Mouse (Mus musculus): ENCODE measurements around the gene Gm128. TPM values are rescaled to one million over a fixed set of nuclear protein-coding genes. Genes with fewer than 3 reads are reported as not detected.

Gene Gm128
- polyA plus RNA-seq, 1 experiment from 2014 or later, result 0.29 TPM

DNA sequence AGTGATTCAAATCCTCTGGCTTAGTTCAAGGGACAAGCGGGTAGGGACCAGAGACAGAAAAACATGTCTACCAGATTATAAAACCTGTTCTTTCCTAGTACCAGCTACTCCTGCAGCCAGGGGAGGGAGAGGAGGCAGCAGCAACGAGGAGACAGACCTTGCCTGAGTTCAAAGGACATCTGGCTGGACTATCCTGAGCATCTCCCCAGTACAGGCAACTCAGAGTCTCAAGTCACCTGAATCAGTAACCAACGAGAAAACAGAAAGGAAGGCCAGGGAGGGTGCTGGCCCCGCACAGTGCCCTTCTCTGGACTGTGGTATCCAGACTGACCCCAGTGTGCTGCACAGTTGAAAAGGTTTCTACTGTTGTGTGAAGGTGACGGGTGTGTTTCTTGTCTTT is 15.5 kb upstream of the Gm128 start:
- Histone ChIP-seq H3K4me3 (ENCODE audit: inconsistent target) (no peak overlapping the region), H3K36me3 (ENCODE audit: inconsistent target) (peaks cover 65% of the 10 kb centered on the region), H3K27ac (no peak overlapping the region), H3K79me2 (ENCODE audit: inconsistent target) (no peaks in the 10 kb centered on the region)
- WGBS (ENCODE audit: missing documents), result 92% methylated on average over 5 of the region's 5 CpGs

DNA sequence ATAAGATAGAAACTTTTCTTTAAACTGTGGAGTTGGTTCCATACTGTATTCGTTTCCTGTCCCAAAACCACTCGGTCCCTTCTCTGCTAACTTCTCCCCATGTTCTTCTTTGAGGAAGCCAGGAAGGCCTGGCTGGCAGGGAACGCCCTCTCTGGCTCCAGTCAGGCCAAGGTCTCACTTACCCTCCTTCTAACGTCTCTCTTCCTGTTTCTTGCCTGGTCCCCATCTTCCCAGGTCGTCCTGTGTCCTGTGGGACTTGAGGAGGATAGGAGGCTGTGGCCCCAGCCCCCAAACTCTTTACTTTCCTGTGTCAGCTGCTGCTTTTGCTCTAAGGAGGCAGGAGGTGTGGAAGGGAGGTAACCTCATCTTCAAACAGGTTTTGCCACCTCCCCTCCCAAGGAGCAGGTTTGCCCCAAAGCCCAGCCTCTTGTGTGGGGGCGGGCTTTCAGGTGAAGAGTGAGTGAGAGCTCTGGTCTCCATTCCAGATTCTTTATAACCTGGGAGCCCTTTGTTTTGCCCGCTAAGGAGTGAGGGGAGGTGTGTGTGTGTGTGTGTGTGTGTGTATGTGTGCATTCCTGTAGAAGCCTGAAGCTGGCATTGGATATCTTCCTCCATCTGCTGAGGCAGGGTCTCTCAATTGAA is 9.5 kb upstream of the Gm128 start, which contains the start of gene Bnipl:
TSS of gene Bnipl (minus strand) at position 411 of the 642 bp plus-strand sequence.
- H3K36me3 ChIP-seq (ENCODE audit: inconsistent target), result peaks cover 26% of the 10 kb centered on the region; the same call in 1 of the 2 replicates
- H3K27ac ChIP-seq, result no peak within 1 kb of the TSS
- no peaks in the 10 kb centered on the region for H3K79me2 ChIP-seq (ENCODE audit: inconsistent target)
- H3K4me3 ChIP-seq (ENCODE audit: inconsistent target), result no peak within 1 kb of the TSS
- WGBS (ENCODE audit: missing documents), result 63% methylated on average over 7 of the region's 7 CpGs

DNA sequence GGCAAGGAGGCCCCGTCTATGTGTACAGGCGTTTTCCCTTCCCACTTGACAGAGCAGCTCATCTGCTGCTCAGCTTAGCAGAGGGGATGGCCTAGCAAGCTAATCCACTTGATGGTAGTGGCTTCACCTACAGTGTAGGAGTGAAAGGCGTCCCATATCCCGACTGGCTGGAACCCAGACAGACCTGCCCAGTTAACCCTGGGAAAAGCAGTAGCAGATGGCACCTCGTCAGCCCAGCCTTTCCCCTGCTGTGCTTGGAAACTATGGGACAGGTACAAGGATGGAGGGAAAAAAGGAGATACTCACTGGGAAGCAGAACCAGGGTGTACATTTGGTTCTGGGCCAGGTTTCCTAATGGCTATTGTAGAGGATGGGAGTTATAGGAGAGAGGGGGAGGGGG is 9.0 kb upstream of the Gm128 start:
- 95% methylated on average over 5 of the region's 5 CpGs for whole genome bisulfite sequencing (ENCODE audit: missing documents)
- H3K79me2 ChIP-seq (ENCODE audit: inconsistent target), result no peaks in the 10 kb centered on the region
- no peak overlapping the region for H3K27ac ChIP-seq
- H3K36me3 ChIP-seq (ENCODE audit: inconsistent target), result peaks cover 22% of the 10 kb centered on the region; the same call in 1 of the 2 replicates
- no peak overlapping the region for H3K4me3 ChIP-seq (ENCODE audit: inconsistent target)

DNA sequence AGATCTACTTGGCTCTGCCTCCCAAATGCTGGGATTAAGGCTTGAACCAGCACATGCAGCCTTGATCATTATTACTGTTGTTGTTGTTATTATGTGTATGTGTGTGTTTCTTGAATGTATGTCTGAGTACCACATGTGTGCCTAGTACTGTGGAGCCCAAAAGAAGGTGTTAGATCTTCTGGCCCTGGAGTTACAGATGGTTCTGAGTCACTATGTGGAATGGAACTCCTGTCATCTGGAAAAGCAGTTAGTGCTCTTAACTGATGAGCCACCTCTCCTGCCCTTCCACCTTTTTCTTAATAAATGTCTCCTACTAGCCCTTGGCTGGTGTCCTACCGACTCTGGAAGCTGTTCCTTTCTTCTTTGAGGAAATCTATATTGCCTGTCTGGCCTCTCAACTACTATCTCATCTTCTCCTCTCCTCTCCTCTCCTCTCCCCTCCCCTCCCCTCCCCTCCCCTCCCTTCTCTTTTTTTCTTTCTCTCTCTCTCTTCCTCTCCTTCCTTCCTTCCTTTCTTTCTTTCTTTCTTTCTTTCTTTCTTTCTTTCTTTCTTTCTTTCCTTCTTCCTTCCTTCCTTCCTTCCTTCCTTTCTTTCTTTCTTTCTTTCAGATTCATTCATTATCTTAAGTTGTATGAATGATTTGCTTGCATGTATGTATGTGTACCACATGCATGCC is 6.4 kb upstream of the Gm128 start:
- H3K27ac ChIP-seq, result no peak overlapping the region
- no peak overlapping the region for H3K4me3 ChIP-seq (ENCODE audit: inconsistent target)
- WGBS (ENCODE audit: missing documents), result 78% methylated on average over 1 of the region's 1 CpGs
- peaks cover under 1% of the 10 kb centered on the region; the same call in 1 of the 2 replicates for H3K36me3 ChIP-seq (ENCODE audit: inconsistent target)
- no peaks in the 10 kb centered on the region for H3K79me2 ChIP-seq (ENCODE audit: inconsistent target)

DNA sequence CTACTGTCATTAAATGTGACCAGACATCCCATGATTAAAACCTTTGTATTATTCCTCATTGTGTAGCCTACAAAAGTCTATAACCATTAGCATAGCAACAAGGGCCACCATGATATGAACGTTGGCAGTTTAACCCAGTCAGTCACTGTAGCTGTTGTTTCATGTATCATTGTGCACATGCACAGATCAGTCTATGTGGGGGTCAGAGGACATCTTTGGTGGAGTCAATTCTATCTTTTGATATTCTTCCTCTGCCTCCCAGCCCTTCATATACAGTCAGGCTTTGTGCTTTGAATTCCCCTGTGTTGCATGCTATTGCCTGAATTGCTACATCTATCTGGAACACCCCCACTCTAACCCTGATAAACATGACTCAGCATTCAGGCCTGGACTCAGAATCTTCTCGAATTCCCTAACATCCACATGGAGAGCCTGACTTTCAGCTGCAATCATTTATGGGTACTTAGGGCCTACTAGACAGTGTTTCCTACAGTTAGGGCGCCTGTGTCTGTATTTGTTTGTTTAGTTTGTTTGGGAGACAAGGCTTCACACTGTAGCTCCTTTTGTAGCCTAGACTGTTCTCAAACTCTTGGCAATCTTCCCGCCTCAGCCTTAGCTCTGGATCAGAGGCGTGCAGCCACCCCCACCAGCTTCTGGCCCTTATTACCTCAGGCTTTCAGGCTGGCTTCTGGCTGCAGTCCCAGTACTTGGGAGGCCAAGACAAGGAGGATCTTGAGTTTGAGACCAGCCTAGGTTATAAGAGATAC is 5.2 kb upstream of the Gm128 start:
- no peak overlapping the region for H3K27ac ChIP-seq
- 93% methylated on average over 5 of the region's 5 CpGs for WGBS (ENCODE audit: missing documents)

DNA sequence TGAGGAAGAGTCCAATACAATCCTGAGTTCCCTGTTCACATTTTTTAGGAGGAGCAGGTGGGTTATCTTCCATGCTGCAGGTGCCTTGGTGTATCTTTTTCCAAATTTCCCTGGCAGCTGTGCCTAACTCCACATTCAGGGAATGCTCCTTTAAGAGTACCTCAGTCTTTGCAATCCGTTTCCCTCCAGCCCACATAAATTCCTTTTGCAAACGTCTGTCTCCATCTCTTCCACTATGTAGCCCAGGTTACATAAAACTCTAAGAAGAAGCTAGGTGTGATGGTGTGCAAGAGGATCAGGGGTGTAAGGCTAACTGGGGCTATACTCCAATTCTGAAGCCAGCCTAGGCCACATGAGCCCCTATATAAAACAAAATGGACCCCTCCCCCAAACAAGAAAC is 1.7 kb upstream of the Gm128 start:
- H3K27ac ChIP-seq, result no peak overlapping the region
- no peak overlapping the region for H3K4me3 ChIP-seq (ENCODE audit: inconsistent target)
- WGBS (ENCODE audit: missing documents), result 86% methylated on average over 2 of the region's 2 CpGs
- no peaks in the 10 kb centered on the region for H3K36me3 ChIP-seq (ENCODE audit: inconsistent target)
- H3K79me2 ChIP-seq (ENCODE audit: inconsistent target), result no peaks in the 10 kb centered on the region

More for the DNA sequence above, 5.2 kb upstream of the Gm128 start:
- H3K4me3 ChIP-seq (ENCODE audit: inconsistent target), result no peak overlapping the region
- H3K79me2 ChIP-seq (ENCODE audit: inconsistent target), result no peaks in the 10 kb centered on the region
- H3K36me3 ChIP-seq (ENCODE audit: inconsistent target), result no peaks in the 10 kb centered on the region

DNA sequence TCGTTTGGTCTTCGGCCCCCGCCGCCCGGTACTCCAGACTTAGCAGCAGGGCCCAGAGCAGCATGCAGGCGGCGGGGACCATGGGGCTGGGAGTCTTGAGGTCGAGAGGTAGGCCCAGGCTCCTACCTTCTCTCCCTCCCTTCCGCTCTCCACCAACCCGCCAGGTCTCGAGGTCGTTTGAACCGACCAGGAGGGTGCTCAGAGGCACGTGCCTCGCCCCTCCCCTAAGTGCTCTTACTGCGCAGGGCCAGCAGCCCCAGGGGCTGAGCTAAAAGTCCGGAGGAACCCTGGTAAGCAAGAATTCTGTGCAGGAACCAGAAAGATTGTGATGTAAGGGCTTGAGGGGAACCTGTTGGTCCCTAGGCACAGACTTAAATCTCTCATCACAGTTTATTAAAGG is 498 bp downstream of the Gm128 start:
- Histone ChIP-seq H3K79me2 (ENCODE audit: inconsistent target) (peaks cover 2% of the 10 kb centered on the region; the same call in 1 of the 2 replicates), H3K36me3 (ENCODE audit: inconsistent target) (peaks cover 10% of the 10 kb centered on the region), H3K4me3 (ENCODE audit: inconsistent target) (no peak overlapping the region), H3K27ac (no peak overlapping the region)
- 78% methylated on average over 17 of the region's 17 CpGs for WGBS (ENCODE audit: missing documents)

DNA sequence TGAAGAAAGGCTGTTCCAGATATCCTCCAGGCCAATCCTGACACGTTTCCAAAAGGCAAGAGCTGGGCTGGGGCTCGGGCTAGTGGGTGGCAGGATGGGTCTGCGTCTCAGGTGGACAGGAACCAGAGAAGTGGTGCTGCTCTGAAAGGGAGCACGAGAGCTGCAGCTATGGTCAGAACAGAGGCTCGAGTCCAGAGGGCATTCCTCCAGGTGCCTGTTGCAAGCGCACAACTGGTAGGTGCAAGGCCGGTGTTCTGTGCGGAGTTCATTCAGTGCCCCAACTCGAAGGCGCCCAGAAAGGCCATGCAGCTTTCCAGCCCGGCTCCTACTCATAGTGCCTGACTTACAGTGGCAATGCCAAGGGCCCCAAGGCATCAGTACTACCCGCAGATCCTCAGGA is 1.4 kb downstream of the Gm128 start:
- 93% methylated on average over 11 of the region's 12 CpGs for WGBS (ENCODE audit: missing documents)
- Histone ChIP-seq H3K79me2 (ENCODE audit: inconsistent target) (peaks cover 11% of the 10 kb centered on the region; the same call in 1 of the 2 replicates), H3K4me3 (ENCODE audit: inconsistent target) (no peak overlapping the region), H3K36me3 (ENCODE audit: inconsistent target) (peaks cover 19% of the 10 kb centered on the region), H3K27ac (no peak overlapping the region)

DNA sequence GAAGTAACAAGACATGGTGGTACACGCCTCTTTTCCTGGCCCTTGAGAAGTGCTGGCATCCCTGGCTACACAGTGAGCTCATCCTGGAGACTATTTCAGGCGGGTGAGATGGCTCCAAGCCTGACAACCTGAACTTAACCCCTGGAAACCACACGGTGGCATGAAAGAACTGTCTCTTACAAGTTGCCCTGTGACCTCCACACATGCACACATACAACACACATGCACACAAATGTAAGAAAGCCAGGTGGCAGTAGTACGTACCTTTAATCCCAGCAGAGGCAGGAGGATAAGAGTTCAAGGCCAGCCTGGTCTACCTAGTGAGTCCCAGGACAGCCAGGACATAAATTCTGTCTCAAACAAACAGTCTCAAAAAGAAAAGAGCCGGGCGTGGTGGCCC is 2.4 kb downstream of the Gm128 start:
- no peak overlapping the region for H3K27ac ChIP-seq
- peaks cover 28% of the 10 kb centered on the region for H3K36me3 ChIP-seq (ENCODE audit: inconsistent target)
- H3K4me3 ChIP-seq (ENCODE audit: inconsistent target), result no peak overlapping the region
- WGBS (ENCODE audit: missing documents), result 81% methylated on average over 4 of the region's 6 CpGs
- H3K79me2 ChIP-seq (ENCODE audit: inconsistent target), result peaks cover 21% of the 10 kb centered on the region; the same call in 1 of the 2 replicates

DNA sequence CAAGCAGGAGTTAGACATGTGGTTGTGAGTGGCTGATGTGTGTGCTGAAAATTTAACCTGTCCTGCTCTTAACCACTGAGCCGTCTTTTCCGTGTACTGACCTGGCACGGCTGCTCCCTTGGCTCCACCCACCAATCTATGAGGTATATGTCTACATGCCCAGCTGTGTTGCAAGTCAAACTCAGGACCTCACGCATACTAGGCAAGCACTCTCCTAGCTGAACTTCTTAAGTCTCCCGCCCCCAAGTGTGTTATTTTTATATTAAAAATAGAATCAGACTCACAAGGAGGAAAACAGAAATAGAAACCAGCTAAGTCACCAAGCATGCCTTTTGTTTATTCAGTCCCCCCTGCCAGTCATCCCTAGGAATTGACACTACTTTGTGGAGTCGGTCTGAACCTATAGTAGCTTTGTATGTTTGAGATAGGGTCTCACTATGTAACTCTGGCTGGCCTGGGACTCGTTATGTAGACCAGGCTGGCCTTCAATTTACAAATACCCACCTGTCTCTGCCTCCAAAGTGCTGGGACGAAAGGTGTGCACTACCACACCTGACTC is 3.8 kb downstream of the Gm128 start:
- H3K79me2 ChIP-seq (ENCODE audit: inconsistent target), result peaks cover 35% of the 10 kb centered on the region
- 68% methylated on average over 8 of the region's 8 CpGs for WGBS (ENCODE audit: missing documents)
- no peak overlapping the region for H3K4me3 ChIP-seq (ENCODE audit: inconsistent target)
- H3K36me3 ChIP-seq (ENCODE audit: inconsistent target), result peaks cover 42% of the 10 kb centered on the region
- H3K27ac ChIP-seq, result no peak overlapping the region

DNA sequence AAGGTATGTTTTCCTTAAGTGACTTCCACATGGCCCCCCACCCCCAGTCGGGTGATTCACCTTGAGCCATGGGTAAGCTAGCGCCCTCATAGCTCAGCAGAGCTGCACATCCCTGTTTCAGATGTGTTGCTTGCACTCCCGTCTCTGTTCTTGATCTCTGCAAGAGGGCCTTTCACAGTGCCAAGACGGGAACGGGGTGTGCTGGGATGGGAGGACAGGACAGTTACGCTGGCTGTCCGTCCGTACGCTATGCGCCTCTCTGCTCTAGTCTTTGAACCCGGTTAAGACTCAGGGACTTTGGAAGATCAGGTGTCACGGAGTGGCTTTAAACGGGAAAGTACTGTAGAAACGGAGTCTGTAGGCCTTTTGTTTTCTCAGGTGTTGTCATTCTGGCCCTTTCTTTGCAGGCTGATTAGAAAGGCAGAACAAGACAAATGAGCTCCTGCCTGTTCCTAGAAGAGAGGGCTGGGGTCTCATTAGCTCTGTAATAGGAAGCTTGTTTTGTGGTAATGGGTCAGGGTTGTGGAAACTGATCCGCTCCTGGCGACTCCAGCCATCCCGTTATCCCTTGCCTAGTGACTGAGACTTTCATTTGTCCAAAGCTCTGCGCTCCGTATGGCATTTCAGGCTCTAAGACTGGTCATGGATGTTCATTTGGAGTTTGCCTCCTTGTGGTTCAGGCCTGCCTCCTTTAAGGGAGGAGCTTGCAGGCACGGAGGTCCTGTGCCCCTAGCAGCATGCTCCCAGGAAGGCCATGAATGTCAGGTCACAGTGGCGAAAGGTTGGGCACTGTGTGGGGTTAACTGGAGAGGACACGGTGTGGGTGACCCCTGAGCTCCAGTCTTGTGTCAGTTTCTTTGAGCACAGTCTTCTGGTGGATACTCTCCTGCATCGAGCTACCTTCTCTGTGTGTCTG is 5.8 kb downstream of the Gm128 start:
- 94% methylated on average over 22 of the region's 23 CpGs for WGBS (ENCODE audit: missing documents)
- Histone ChIP-seq H3K36me3 (ENCODE audit: inconsistent target) (peaks cover 52% of the 10 kb centered on the region), H3K27ac (no peak overlapping the region)

DNA sequence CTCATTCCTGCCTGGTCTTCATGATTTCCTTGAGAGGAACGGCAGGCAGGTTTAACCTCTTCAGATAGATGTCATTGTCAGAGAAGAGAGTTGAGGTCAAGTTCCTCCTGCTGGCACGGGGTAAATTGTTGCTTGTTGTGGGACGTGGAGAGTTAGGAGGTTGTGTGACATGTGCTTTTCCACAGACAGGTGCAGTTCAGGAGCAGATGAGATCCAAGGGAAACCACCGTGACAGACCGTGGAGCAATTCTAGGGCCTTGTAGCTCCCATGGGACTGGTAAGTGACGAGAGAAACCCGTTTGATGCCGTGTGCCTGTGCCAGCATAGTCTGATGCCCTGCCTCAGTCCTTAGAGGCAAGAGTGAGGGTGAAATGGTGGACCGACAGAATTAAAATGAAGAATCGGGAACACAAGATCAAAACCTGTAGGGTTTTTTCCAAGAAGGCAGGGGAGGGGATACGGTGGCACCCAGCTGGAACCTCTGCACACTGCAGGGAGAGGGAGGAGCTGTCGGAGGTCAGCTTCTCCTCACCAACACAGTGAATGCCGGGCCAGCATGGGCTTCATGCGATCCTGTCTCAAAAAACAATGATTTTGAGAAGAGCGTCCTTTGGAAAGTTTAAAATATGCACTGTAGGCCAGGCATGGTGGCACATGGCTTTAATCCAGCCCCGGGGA is 8.0 kb downstream of the Gm128 start:
- Histone ChIP-seq H3K36me3 (ENCODE audit: inconsistent target) (peaks cover 52% of the 10 kb centered on the region), H3K4me3 (ENCODE audit: inconsistent target) (no peak overlapping the region), H3K79me2 (ENCODE audit: inconsistent target) (peaks cover 63% of the 10 kb centered on the region), H3K27ac (no peak overlapping the region)
- 91% methylated on average over 16 of the region's 16 CpGs for WGBS (ENCODE audit: missing documents)

More for the DNA sequence above, 5.8 kb downstream of the Gm128 start:
- no peak overlapping the region for H3K4me3 ChIP-seq (ENCODE audit: inconsistent target)
- peaks cover 53% of the 10 kb centered on the region for H3K79me2 ChIP-seq (ENCODE audit: inconsistent target)

DNA sequence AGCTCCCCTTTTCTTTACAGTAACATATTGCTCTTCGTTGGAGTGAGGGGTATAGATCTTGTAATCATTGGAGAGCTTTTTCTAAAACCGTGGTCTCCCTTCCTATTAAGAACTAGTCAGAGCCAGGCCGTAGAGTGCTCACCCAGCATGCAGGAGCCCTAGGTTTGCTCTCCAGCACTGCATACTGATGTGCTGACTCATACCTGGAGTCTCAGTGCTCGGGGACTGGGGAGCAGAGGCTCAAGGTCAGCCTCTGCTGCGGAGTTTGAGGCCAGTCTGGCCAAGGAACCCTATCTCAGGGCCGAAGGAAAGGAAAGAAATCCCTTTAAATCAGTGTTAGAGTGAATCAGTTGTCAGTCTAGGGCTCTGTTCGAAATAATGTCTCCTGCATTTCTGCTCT is 8.6 kb downstream of the Gm128 start:
- 82% methylated on average over 7 of the region's 7 CpGs for WGBS (ENCODE audit: missing documents)
- Histone ChIP-seq H3K27ac (no peak overlapping the region), H3K4me3 (ENCODE audit: inconsistent target) (no peak overlapping the region), H3K36me3 (ENCODE audit: inconsistent target) (peaks cover 52% of the 10 kb centered on the region), H3K79me2 (ENCODE audit: inconsistent target) (peaks cover 68% of the 10 kb centered on the region)
